Mouse (Mus musculus) heart, adult 2 months (tissue): ENCODE measurements at regions not wholly inside any gene's neighbourhood (a gene's known extent, or its start where the extent isn't known, plus 50 kb on each side); places are given as distances from the start of the nearest gene placed in this dataset.

ENCODE experiments used
- CTCF ChIP-seq: fragments of 200-600 bp; IDR thresholded peaks from 2 replicates; pipeline ENCODE4 v1.8.1; 2022; ENCODE audit warnings: antibody characterized with exemption, mild to moderate bottlenecking, moderate library complexity
- EP300 ChIP-seq: fragments of 200-500 bp; IDR thresholded peaks from 2 replicates; pipeline ENCODE4 v1.6.1; 2011; ENCODE audit warnings: low read depth, low read length, control low read depth; ENCODE audit not compliant: insufficient read depth
- POLR2A ChIP-seq: fragments of 200-500 bp; IDR thresholded peaks from 2 replicates; pipeline ENCODE4 v1.6.1; 2011; ENCODE audit warnings: mild to moderate bottlenecking, low read depth, low read length, control low read depth; ENCODE audit not compliant: insufficient read depth

GRCm38 (mm10) chr12:94245366-94245765, 1446.7 kb upstream of the Flrt2 start:
- TF ChIP-seq CTCF (no peak), EP300 (no peak), POLR2A (no peak)
